Mouse (Mus musculus): ENCODE results near the gene Slc2a9.

- no peak for TF ChIP-seq CTCF (IDR thresholded peaks at IDR 0.05; ENCODE audit: extremely low read depth, insufficient read length, insufficient replicate concordance, low read depth, low read length)
- TF ChIP-seq POLR2A (IDR thresholded peaks at IDR 0.05; ENCODE audit: low read depth, low read length), result no peak
Observed at GRCm38 (mm10) chr5:38450936-38451335, 52.0 kb downstream of the Slc2a9 start.
